Mouse (Mus musculus) layer of hippocampus, adult 18-20 months (tissue): ENCODE data around the gene Ccdc154. TPM values are rescaled to one million over a fixed set of nuclear protein-coding genes. Genes with fewer than 3 reads are reported as not detected.

Source experiments
- DNase-seq, 2 experiments: peaks; one replicate each; pipeline ENCODE4 v3.0.0; 2022; ENCODE audit warnings: low spot score in 2 of 2
- total RNA-seq, 2 experiments: library from RNA; stranded (reverse); gene quantifications; 2 replicates each; pipeline ENCODE4 v1.2.3; 2021

The Ccdc154 gene
- total RNA-seq, 2 experiments from 2014 or later, result 0.12 to 0.18 TPM

DNA sequence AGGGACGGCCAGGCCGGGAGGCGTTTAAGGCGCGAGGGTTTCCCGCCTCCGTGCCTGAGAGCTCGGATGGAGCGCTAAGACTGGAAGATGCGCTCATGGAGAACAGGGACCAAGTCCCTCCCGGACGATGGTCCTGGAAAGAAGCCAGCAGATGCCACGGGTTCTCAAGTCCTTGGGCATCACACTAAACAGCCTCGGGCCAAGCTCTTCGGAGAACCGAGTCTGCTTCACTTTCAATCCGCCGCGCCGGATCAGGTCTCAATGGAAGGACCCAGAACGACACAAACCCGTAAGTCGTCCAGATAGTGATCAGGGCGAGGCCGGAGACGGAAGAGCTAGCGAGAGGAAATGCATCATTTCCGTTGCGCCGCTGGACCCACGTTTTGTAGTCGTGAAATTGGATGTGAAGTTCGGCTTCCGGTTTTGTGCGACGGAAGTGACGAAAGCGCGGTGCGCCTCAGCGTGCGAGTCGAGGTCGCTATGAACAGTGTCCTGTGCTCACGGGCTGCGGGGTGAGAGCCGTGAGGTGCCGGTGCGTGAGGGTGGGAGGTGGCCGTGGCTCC, 21.9 kb downstream of the Ccdc154 start, which contains the start of gene BC003965:
Gene BC003965, plus strand, starts transcription at position 426 of the 563 bp plus-strand sequence.
- peak; percentile 97 to 99 for DNase-seq

DNA sequence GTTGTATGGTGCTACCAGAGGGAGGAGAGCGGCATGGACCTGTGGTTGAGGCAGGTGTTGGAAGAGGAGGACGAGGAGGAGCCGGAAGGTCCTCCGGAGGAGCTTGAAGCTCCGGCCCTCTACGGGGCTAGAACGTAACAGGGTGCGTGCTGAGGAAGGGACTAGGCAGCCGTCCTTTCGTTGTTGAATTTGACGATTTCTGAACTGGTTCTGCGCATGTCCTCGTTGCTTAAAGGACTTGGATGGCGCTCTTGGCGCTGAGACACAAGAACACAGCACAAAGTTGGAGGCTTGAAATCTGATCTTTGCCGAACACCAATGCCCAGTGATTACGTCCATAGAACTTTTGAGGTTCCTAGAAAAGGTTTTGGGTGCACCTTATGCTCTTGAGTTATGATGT, 22.7 kb downstream of the Ccdc154 start:
- DNase-seq, result no peak

DNA sequence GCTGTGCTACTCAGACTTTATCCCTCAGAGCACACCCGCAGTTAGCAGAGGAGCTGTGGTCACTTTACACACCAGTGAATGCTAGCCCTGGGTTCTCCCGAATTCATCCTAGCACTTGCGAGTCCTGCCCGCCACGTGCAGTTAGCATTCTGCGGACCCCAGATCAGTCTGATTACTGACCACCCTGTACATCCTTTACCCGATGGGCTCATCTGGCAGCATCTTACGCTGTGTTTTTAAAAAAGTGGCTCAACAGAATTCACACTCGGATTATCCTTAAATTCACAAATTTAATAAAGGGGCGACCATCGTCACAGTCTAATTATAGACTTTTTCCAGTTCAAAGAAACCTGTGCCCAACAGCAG, 25.5 kb downstream of the Ccdc154 start:
- no peak for DNase-seq

DNA sequence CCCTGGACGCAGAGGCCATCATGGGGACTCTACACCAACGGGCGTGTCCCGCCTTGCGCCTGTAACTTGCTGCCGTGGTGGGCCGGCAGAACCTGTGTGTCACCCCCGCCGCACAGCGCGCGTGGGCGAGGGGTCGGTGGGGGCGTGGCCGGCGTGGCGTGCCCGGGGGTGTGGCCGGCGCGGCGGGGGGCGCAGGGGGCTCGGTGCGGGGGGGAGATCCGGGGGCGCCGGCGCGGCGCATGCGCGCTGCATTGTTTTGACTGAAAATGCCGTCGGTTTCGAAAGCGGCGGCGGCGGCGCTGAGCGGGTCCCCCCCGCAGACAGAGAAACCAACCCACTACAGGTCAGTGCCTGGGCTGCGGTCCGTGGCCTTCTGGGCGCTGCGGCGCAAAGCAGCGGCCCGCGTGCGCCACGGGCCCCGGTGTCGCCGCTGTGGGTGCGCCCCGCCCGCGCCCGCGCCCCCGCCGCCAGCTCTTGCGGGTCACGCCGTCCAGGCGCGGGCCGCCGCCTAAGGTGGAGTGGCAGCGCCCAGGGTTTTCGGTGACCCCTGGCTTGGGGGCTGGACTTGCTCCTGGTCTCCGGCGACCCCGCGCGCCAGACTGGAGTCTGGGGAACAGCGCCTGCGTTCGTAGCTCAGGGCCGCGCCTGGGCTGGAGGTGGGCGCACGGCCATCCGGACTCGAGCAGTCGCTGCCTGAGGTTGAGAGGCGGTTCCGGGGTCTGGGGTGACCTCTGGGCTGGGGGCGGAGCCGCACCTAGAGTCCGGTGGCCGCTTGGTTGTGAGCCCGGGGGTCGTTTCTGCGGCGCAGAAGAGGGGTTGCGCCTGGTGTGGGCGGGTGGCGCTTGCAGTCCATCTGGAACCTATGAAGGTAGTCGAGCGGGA, 26.1 kb downstream of the Ccdc154 start, which contains the start of gene Unkl:
Gene Unkl, plus strand, starts transcription at position 248 of the 882 bp plus-strand sequence.
- DNase-seq, result peak; percentile 56 to 70

DNA sequence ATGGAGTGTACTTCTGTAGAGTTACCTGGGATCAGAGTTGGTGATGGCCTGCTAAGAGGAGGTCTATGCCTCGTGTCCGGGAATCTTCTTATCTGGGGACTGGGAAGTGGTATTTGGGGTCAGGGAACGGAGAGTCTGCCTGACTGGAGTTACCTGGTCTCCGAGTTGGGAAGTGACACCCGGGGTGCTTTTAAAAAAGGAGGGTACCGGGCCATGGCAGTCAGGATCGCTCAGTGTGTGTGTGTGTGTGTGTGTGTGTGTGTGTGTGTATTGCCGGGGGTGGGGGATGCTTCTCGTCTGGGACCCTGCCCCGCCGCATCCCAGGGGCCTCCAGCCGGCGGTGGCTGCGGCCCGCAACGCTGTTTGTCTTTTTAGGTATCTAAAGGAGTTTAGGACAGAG, 26.8 kb downstream of the Ccdc154 start:
- no peak for DNase-seq

DNA sequence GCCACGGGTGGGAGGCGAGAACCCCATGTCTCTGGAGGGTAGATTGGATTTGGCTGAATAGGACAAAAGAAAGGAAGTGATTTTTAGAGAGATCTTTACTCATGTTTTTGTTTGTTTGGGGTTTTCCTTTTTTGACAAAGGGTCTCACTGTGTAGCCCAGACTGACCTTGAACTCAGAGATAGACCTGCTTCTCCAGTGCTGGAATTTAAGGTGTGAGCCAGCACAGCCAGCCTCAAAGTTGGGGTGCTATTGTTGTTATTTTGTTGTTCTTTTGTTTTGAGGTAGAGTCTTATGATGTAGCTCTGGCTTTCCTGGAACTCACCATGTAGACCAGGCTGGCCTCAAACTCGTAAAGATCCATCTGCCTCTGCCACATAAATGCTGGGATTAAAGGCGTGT, 40.1 kb downstream of the Ccdc154 start:
- no peak for DNase-seq

DNA sequence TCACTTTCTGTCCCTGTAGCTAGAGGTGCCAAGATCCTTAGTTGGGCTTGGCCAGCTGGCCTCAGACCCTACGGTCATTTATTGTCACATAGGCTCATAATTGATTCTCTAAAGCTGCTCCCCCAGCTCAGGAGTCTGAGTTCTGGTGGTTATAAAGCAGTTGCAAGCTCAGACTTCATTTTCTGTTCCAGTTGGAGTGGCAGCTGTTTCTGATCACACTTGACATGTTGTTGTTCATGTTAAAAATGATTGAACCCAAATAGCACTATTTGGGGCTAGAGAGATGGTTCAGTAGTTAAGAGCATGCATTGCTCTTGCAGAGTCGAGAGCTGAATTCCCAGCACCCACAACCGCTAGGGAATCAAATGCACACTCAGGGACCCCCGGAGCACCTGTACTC, 47.7 kb downstream of the Ccdc154 start:
- peak in 1 of 2 experiments; percentile 81 for DNase-seq

DNA sequence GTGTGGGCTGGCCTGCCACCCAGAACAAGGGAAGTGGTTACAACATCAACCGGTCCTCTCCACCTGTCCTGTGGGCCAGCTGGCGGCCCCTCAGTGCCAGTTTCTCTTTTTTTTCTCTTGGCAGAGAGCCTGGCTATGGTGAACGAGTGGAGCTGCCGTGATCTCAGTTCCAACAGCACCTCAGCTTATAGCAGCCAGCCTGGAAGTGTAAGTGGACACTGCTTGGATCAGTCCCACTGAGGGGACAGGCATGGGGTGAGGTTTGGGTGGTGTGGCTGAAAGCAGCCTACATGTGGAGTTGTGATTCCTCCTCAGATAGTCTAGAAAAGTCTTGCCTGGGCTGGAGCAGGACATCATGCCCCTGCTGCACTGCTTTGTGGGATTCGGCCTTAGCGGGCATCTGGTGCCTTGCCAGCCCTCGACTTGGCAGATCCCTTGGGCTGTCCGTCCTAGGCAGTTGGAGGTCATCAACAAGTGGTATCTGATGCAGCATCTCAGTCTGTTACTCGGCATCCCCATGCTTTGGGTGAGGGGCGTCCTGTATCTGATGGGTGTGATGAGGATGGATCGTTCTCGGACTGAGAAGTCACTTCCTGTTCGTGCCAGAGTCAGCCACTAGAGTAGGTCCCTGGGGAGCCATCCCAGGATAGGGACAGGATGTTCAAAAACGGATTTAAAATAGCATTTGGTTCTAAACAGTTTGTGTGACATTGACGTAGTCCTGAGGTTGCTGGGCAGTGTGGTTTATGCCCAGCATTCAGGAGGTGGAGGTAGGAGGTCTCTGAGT, 48.6 kb downstream of the Ccdc154 start:
- DNase-seq, result peak in 1 of 2 experiments; percentile 57

DNA sequence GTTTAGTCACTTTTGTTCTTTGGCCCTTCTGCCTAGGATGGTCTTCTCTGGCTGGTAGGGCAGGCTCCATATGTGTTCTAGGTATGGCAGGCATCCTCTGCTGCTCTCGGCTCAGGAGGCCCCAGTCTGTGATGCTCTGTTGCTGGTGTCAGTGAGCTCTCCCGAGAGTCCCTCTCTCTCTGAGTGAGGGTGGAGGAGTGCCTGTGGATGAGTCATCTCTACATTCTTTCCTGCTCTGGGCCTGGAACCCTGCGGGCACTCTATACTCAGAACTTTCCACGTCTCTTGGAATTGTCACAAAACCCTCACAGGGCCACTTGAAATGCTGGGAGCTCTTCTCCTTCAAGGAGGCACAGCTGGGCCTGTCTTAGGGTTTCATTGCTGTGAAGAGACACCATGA, 49.4 kb downstream of the Ccdc154 start:
- no peak for DNase-seq

DNA sequence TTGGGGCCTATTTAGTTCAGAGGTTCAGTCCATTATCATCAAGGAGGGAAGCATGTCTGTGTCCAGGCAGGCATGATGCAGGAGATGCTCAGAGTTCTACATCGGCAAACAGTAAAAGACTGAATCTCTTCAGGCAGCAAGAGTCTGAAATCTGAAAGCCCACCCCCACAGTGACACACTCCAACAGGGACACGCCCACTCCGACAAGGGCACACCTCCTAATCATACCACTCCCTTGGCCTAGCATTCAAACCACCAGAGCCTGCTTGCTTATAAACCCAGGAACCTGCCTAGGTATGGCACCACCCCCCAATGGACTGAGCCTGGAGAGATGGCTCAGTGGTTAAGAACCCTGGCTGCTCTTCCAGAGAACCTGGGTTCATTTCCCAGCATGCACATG, 53.2 kb downstream of the Ccdc154 start:
- DNase-seq, result no peak

DNA sequence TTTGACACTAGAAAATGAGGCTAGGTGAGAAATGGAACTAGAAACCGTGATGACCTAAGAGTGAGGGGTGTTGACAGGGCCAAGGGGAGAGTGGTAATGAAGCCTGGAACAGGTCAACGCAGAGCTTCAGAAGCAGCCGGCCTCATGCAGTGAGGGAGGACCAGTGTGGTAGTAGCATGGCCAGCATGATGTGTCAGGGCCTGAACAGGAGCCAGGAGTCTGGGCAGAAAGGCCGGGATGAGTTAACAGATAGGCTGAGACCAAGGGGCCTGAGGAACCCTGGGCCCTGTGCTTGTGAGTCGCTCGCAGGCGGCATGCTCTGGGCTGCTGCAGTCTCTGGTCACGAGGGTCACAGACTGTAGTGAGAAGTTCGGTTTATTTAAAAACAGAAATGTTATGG, 56.7 kb downstream of the Ccdc154 start:
- no peak for DNase-seq

DNA sequence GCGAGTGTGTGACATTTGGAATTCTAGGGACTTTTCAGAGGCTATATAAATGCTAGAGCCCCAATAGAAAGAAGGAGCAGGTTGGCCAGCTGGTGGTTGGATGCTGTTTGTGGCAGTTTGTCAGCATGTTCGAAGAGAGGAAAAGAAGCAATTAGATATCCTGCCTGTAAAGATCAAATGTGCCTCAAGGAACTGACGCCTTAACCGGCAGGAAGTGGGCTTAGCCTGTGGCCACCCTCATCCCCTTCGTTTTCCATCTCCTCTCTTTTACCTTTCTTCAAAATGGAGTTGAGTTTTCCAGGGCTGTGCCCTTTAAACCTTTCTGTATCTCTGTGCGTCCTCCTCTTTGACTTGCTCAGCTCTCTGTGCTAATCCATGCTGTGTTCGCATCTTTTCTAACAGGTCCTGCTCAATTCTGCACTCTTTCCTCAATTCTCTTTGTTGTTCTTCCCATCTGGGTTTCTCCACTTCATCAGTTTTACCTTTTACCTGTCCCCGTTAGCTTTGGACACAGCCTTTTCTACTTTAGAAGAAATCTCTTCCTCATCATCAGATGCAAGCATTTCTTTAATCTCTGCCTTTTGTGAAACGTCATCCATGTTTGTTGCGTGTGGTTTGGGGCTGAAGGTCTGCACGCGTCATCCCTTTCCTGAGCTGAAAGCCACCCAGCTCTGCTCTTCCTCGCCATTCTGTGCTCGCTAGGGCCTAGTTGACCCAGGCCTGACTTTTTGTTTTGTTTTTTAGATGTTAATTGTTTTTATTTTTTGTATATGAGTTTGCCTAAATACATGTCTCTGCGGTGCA, 57.4 kb downstream of the Ccdc154 start:
- DNase-seq, result no peak

DNA sequence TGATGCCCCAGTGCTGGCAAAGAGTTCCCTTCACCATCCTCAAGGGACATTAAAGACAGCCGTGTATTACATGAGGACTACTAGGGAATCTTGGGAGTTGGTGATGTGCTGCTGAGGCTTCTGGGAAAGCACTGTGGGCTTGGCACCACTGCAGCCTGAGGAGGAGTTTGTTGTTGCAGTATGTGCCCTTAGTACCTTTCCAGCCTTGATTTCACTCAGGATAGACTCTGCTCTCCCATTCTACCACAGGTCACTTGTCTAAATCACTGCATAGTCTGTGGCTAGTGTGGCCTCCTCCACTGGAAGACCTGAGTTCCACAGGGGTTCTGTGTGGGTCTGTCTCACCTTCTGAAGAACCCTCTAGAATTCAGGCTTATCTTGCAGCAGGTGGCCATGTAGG, 58.5 kb downstream of the Ccdc154 start:
- DNase-seq, result no peak

Other genes with a start within 250 kb of the Ccdc154 start
- gene Mapk8ip3, start 225.5 kb upstream of the Ccdc154 start, total RNA-seq, result 100 to 1,000 TPM; 388 to 404 TPM
- 1 to 10 TPM; 5.9 to 6.4 TPM for gene Jpt2, start 201.8 kb upstream of the Ccdc154 start, total RNA-seq
- 10 to 100 TPM; 27.2 to 27.8 TPM for gene Cramp1l, start 146.7 kb upstream of the Ccdc154 start, total RNA-seq
- gene Ift140, start 146.4 kb upstream of the Ccdc154 start, total RNA-seq, result 10 to 100 TPM; 21.2 to 23.2 TPM
- gene Tmem204, start 78.9 kb upstream of the Ccdc154 start, total RNA-seq, result 1 to 10 TPM; 7.4 to 9.2 TPM
- gene Telo2, start 46.5 kb upstream of the Ccdc154 start, total RNA-seq, result 10 to 100 TPM; 29.9 to 35.3 TPM
- 1 to 10 TPM; 2.0 to 2.6 TPM for gene Ptx4, start 41.7 kb upstream of the Ccdc154 start, total RNA-seq
- 10 to 100 TPM; 50.9 to 54.0 TPM for gene Clcn7, start 29.1 kb upstream of the Ccdc154 start, total RNA-seq
- gene Gm38655, start 13.0 kb downstream of the Ccdc154 start, total RNA-seq, result not detected
- 10 to 100 TPM; 19.5 to 21.2 TPM for gene BC003965, start 22.1 kb downstream of the Ccdc154 start, total RNA-seq
- 10 to 100 TPM; 41.7 to 43.6 TPM for gene Unkl, start 25.9 kb downstream of the Ccdc154 start, total RNA-seq
- gene Gnptg, start 77.7 kb downstream of the Ccdc154 start, total RNA-seq, result 10 to 100 TPM; 71.1 to 73.5 TPM
- gene Tsr3, start 77.7 kb downstream of the Ccdc154 start, total RNA-seq, result 10 to 100 TPM; 22.9 to 23.7 TPM
- 1 to 10 TPM; 5.8 to 7.8 TPM for gene Baiap3, start 93.9 kb downstream of the Ccdc154 start, total RNA-seq
- 100 to 1,000 TPM; 243 to 245 TPM for gene Ube2i, start 112.2 kb downstream of the Ccdc154 start, total RNA-seq
- gene Prss34, start 135.9 kb downstream of the Ccdc154 start, total RNA-seq, result not detected
- gene Prss28, start 146.2 kb downstream of the Ccdc154 start, total RNA-seq, result not detected
- gene Prss29, start 156.2 kb downstream of the Ccdc154 start, total RNA-seq, result not detected
- not detected for gene Tpsab1, start 183.1 kb downstream of the Ccdc154 start, total RNA-seq
- under 1 TPM in 1 of 2 experiments, not detected in 1; 0.30 TPM for gene Tpsb2, start 203.8 kb downstream of the Ccdc154 start, total RNA-seq
- not detected for gene Tpsg1, start 206.8 kb downstream of the Ccdc154 start, total RNA-seq